Mouse (Mus musculus) adrenal gland, postnatal 10 days (tissue): ENCODE measurements around the gene Npepl1. TPM values are rescaled to one million over a fixed set of nuclear protein-coding genes. Genes with fewer than 3 reads are reported as not detected.
A peak's percentile ranks its signal among the peaks of the same experiment; 100 is the strongest.

Source experiments
- DNase-seq: peaks from one replicate; pipeline ENCODE4 v3.0.0; 2021; ENCODE audit warnings: mixed read lengths
- total RNA-seq, 2 experiments: library from RNA; stranded (reverse); gene quantifications; 2 replicates each; pipeline ENCODE4 v1.2.3; 2021

The Npepl1 gene
- total RNA-seq, 2 experiments from 2014 or later = 67.9 to 82.2 TPM

- DNase-seq = no peak
These were observed 2.8 kb upstream of the Npepl1 start for GRCm38 (mm10) chr2:174107375-174107774.

DNA sequence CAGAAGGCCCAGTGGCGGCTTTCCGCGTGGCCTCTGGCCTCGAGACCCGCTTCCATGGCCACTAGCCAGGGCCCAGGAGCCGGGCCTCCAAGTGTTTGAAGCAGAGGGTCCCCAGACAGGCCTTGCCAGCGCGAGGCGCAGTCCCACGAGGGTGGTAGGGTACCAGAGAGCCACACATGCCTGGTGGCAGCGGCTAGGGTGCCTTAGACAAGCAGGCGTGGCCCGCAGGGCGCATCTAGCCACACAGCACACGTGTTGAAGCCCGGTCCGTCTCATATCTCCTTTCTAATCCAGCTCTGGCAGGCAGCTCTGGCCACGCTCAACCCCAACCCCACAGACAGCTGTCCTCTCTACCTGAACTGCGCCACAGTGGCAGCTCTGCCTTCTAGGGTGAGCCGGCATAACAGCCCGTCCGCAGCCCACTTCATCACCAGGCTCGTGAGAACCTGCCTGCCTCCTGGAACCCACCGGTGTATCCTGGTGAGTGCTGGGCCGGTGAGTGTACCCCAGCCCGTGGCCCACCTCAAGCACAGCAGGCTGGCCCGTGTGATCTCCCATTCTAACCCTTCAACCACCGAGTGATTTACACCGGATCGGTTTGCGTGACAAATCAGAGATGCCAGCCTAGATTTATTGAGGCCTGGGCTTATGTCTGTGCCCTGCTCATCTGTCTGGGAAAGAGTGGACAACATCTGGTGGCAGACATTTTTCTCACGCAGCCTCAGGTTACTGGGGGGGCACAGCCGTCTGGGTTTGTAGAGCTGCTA, 817 bp downstream of the Npepl1 start:
- no peak for DNase-seq

GRCm38 (mm10) chr2:174112931-174113330, 2.8 kb downstream of the Npepl1 start:
- no peak for DNase-seq

- DNase-seq = peak; percentile 48
These were observed 4.2 kb downstream of the Npepl1 start for GRCm38 (mm10) chr2:174114148-174114864.

GRCm38 (mm10) chr2:174116929-174117328, 6.8 kb downstream of the Npepl1 start:
- DNase-seq = no peak

GRCm38 (mm10) chr2:174118141-174118540, 8.0 kb downstream of the Npepl1 start:
- DNase-seq = no peak

DNA sequence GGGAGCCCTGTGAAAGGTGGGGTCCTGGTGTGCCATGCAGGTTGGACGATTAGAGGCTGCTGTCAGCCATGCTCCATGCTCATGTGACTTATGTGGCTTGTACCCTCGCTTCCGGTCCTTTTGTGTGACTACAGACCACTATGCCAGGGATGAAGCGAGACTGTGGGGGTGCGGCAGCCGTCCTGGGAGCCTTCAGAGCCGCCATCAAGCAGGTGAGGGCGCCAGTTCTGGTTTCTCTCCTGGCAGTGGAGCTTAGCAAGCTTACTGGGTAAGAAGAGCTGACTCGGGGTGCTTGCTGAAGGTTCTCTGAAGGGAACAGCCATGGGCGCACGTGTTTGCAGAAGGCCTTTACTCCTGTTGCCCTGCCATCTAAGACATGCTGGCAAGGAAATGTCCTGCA, 9.1 kb downstream of the Npepl1 start:
- no peak for DNase-seq

DNA sequence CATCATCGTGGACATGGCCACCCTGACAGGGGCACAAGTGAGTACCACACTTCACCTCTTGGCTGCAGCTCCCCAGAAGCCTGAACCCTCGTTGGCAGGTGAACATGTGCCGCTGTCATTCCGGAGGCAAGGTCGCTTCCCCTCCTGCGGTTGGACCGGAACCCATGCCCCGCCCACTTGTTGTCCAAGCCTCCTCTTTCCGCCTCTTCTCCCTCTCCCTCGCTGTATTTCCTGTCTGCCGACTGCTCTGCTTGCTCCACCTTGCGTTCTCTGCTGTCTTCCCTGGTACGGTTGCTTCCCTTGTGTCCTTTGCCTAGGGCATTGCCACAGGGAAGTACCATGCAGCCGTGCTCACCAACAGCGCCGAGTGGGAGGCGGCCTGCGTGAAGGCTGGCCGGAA, 10.5 kb downstream of the Npepl1 start:
- no peak for DNase-seq

DNA sequence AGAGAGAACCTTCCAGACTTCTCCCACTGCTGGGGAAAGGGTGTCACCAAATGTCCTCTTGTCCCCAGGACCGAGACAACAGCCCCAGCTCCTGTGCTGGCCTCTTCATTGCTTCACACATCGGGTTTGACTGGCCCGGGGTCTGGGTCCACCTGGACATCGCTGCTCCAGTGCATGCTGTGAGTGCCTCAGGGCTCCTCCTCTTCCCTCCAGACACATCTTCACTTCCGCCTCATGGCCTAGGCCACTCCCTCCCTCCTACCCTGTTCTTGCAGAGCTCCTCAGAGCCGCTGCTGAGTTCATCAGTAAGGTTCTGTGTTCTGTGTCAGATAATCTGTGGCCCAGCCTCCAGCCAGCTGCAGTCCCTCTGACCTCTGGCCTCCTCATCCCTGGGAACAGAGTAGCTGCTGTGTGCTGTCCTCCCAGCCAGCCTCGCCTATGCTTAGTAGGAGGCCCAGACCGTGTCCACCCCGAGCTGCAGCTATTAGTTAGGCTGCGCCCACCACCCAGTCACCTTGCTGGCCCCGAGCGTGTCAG, 11.3 kb downstream of the Npepl1 start:
- peak; percentile 2 for DNase-seq

DNA sequence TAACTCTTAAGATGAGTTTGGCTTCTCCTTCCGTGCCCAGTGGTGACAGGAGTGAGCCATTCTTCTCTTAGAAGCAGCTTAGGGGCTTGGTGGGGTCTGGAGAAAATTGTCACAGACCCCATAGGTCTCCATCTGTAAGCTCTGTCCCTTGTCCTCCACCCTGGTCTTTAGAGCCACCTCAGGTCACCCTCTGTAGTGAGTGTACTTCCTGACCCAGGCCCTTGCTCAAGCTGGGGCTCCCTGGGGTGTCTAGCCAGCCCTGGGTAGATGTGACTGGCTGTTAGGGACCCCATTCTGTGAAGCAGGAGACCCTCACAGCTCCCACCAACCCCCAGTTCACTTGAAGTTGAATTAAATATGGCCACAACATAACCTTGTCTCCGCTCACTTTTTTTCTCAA, 12.2 kb downstream of the Npepl1 start:
- peak; percentile 0 for DNase-seq

- DNase-seq = no peak
These were observed 13.6 kb downstream of the Npepl1 start for GRCm38 (mm10) chr2:174123731-174124130.

- DNase-seq = peak; percentile 66
These were observed 16.6 kb downstream of the Npepl1 start for GRCm38 (mm10) chr2:174126522-174127375.

DNA sequence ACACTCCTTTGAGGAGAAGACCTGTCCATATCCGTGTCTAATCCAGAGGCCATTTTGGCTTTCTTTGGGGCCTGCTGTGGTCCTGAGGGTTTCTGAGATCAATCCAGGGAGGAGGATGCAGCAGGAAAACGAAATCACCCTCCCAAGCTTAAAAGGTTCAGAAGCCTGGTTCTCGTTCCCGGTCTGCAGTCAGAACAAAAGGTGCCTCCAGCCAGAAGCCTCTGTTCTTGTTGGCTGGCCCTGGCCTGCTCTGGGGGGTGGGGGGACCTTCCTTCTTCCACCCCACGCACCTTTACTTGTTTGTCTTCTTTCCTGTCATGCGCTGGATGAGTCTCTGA, 17.2 kb downstream of the Npepl1 start:
- peak; percentile 1 for DNase-seq

GRCm38 (mm10) chr2:174128926-174129325, 18.8 kb downstream of the Npepl1 start:
- no peak for DNase-seq

GRCm38 (mm10) chr2:174130468-174131097, 20.4 kb downstream of the Npepl1 start:
- DNase-seq = no peak

DNA sequence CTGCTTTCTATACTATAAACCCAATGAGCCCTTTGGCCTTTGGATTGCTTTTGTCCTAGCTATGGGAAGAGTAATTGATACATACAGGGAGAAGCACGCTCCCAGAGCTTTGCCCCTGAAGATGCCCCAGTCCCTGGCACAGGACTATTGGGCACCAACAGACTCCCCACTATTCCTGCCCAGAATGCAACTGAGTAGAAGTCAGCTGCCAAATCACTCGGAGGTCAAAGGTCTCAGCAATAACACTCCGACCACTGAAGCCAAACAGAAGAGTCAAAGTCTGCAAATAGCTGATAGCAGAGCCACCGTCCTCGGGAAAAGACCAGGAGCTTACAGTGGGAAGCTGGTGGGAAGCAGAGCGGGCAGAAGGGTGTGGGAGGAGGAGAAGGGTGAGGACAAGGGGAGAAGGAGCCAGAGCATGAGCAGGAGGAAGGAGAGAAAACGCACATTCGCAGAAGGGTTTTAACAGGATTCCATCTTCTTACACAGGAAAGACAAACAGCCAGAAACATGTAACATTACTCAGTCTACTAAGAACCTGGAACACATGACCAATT, 22.3 kb downstream of the Npepl1 start:
- no peak for DNase-seq

- no peak for DNase-seq
These were observed 48.9 kb downstream of the Npepl1 start for GRCm38 (mm10) chr2:174159035-174159434.

DNA sequence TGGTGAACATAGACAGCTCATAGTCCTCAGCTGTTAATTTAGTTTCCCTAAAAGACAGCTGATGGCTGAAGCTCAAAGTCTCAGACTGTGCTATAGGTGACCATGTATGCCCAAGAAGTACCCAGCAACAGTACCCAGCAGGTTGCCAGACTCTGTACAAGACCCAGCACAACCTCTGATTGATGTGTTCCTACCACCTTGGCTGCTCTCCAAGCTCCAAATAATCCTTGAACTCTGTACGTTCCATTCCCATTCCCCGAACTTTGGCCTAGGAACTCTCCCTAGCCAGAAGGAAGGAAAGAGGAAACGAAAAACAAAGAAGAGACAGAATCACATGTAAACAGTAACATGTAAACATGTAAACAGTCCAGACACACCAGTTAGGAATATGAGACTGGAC, 50.3 kb downstream of the Npepl1 start:
- DNase-seq = no peak
